Mouse (Mus musculus) hindbrain, embryonic 14.5 days (tissue): ENCODE data around the gene Wnk1. TPM values are rescaled to one million over a fixed set of nuclear protein-coding genes. Genes with fewer than 3 reads are reported as not detected.

Experiments used
- ATAC-seq: fragments of 200-750 bp; cut with Nextera tagmentation; 2 replicates; pipeline ENCODE4 v1.8.0; 2017; ENCODE audit warnings: moderate number of reproducible peaks, mild to moderate bottlenecking, moderate TSS enrichment, moderate library complexity; ENCODE audit not compliant: low FRiP score
- DNase-seq: peaks from one replicate; pipeline ENCODE4 v3.0.0-alpha.2; 2015; ENCODE audit warnings: low spot score
- H3K27ac ChIP-seq: fragments of 300-500 bp; sonication (generic); 2 replicates; pipeline ENCODE4 v1.5.1; 2014; ENCODE audit warnings: mild to moderate bottlenecking, moderate library complexity
- H3K27me3 ChIP-seq: fragments of 300-500 bp; sonication (generic); 2 replicates; pipeline ENCODE4 v1.6.1; 2014; ENCODE audit warnings: mild to moderate bottlenecking, low read length, mixed read lengths; ENCODE audit not compliant: control insufficient read depth, insufficient read depth
- H3K36me3 ChIP-seq: fragments of 300-500 bp; sonication (generic); replicated peaks from 2 replicates; pipeline ENCODE4 v1.6.1; 2014; ENCODE audit not compliant: control insufficient read depth, insufficient read depth
- H3K4me1 ChIP-seq: fragments of 300-500 bp; sonication (generic); replicated peaks from 2 replicates; pipeline ENCODE4 v1.6.1; 2014; ENCODE audit warnings: antibody characterized with exemption, low read length, mixed read lengths; ENCODE audit not compliant: control insufficient read depth, insufficient read depth
- H3K4me2 ChIP-seq: fragments of 300-500 bp; sonication (generic); replicated peaks from 2 replicates; pipeline ENCODE4 v1.6.1; 2014; ENCODE audit warnings: mild to moderate bottlenecking, moderate library complexity
- H3K4me3 ChIP-seq: fragments of 300-500 bp; sonication (generic); replicated peaks from 2 replicates; pipeline ENCODE4 v1.5.1; 2014; ENCODE audit warnings: mild to moderate bottlenecking, low read length
- H3K9ac ChIP-seq: fragments of 300-500 bp; sonication (generic); 2 replicates; pipeline ENCODE4 v1.6.1; 2014
- H3K9me3 ChIP-seq: fragments of 300-500 bp; sonication (generic); 2 replicates; pipeline ENCODE4 v1.6.1; 2016; ENCODE audit warnings: low read length; ENCODE audit not compliant: control insufficient read depth
- WGBS: fragments of 180-500 bp; shearing (Covaris S2); extraction: QIAGEN DNeasy Blood & Tissue Kit; methylation state at CpG from one replicate; pipeline ENCODE4 v1.1.7; 2014; 5-methylcytosine and 5-hydroxymethylcytosine counted together
- polyA plus RNA-seq: library from polyadenylated mRNA; unstranded; fragments of >200 nt; fragmentation: Nextera tagmentation; extraction: Ambion mirVana; gene quantifications from 2 replicates; pipeline ENCODE4 v1.2.1, GENCODE M21; 2014

Gene Wnk1
- polyA plus RNA-seq, 1 experiment from 2014 or later, result 59.1 TPM

GRCm38 (mm10) chr6:119922136-119922535 is 116.3 kb downstream of the Wnk1 start:
- H3K9ac ChIP-seq, result no peak overlapping the region
- 90% methylated on average over 3 of the region's 3 CpGs for WGBS
- H3K27me3 ChIP-seq, result no peaks in the 10 kb centered on the region
- H3K4me3 ChIP-seq, result no peak overlapping the region
- ATAC-seq (no peak), DNase-seq (no peak)
- H3K27ac ChIP-seq, result no peak overlapping the region
- no peaks in the 10 kb centered on the region for H3K9me3 ChIP-seq
- H3K4me1 ChIP-seq, result no peaks in the 10 kb centered on the region
- H3K36me3 ChIP-seq, result peaks cover 89% of the 10 kb centered on the region
- H3K4me2 ChIP-seq, result no peak overlapping the region

DNA sequence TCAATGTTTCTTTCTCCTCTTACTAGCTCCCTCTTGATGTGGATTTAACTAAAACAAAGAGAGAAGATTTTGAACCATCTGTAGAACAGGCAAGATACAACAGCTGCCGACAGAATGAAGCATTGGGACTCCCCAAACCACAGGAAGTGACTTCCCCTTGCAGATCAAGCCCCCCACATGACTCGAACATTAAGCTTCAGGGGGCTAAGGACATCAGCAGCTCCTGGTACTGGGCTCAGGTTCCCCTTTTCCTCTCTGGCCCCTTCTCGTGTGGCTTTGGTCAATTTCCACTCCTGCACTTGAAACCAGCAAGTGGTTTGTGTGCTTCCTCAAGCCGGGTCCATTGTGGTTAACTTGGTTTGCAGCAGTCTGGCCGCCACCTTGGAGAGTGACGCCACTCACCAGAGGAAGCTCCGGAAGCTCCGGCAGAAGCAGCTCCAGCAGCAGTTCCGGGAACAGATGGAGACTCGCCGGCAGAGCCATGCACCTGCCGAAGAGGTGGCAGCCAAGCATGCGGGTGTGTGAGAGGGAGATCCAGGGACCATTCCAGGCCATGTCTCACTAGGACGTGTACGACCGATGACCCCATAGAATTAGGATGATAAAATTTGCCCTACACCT is 119.8 kb downstream of the Wnk1 start:
- ATAC-seq (no peak), DNase-seq (no peak)
- Histone ChIP-seq H3K4me2 (no peak overlapping the region), H3K4me3 (no peak overlapping the region), H3K27me3 (no peaks in the 10 kb centered on the region), H3K9me3 (no peaks in the 10 kb centered on the region), H3K4me1 (no peaks in the 10 kb centered on the region), H3K9ac (no peak overlapping the region), H3K27ac (no peak overlapping the region), H3K36me3 (peaks cover 86% of the 10 kb centered on the region)
- WGBS, result 93% methylated on average over 16 of the region's 16 CpGs

DNA sequence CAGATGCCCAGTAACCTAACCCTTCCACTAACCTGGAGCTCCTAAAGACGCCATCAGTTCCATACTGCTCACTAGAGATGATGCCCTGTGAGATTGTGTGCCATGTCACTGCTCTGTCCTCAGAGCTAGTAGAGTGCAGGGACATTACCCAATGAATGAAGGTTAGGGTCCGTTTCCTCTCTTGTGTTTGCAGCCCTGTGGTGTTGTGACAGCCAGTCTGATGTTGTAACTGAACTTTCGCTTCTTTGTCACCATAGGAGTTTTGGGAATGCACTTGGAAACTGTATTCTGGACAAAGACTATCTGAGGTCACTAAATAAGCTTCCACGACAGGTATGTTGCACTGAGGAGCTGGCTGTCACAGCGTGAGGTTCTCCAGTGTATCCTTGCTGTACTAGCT is 122.8 kb downstream of the Wnk1 start:
- ATAC-seq, result no peak
- no peak for DNase-seq
- Histone ChIP-seq H3K9ac (no peak overlapping the region), H3K27me3 (no peaks in the 10 kb centered on the region), H3K4me2 (no peak overlapping the region), H3K4me1 (no peaks in the 10 kb centered on the region), H3K27ac (no peak overlapping the region), H3K4me3 (no peak overlapping the region), H3K36me3 (peaks cover 83% of the 10 kb centered on the region), H3K9me3 (no peaks in the 10 kb centered on the region)
- 96% methylated on average over 5 of the region's 5 CpGs for WGBS

DNA sequence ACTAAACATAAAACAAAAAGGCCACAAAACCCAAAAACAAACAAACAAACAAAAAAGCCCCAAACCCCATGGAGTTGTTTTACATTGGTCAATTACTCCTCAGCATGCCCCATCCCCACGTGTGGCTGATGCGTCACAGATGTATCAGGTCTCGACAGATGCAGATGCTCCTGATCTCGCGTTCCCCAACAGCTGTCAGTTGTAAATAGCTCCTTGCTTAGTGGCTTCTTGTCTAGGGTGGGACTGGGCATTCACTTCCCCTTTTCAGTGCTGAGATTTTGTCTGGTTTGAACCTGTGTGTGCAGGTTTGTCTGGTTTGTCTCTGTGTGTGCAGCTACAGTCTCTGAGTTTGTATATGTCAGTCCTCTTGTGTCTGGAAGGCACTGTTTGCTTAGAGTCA is 126.4 kb downstream of the Wnk1 start:
- H3K9ac ChIP-seq, result no peak overlapping the region
- H3K27me3 ChIP-seq, result no peaks in the 10 kb centered on the region
- 89% methylated on average over 5 of the region's 5 CpGs for WGBS
- DNase-seq, result no peak
- no peak overlapping the region for H3K27ac ChIP-seq
- H3K9me3 ChIP-seq, result no peaks in the 10 kb centered on the region
- no peak overlapping the region for H3K4me3 ChIP-seq
- H3K4me1 ChIP-seq, result no peaks in the 10 kb centered on the region
- H3K4me2 ChIP-seq, result no peak overlapping the region
- ATAC-seq, result no peak
- peaks cover 54% of the 10 kb centered on the region for H3K36me3 ChIP-seq

- DNase-seq (no peak), ATAC-seq (no peak)
- Histone ChIP-seq H3K9me3 (no peaks in the 10 kb centered on the region), H3K27ac (no peak overlapping the region), H3K4me3 (no peak overlapping the region), H3K36me3 (no peaks in the 10 kb centered on the region), H3K9ac (no peak overlapping the region), H3K4me2 (no peak overlapping the region), H3K4me1 (peaks cover 7% of the 10 kb centered on the region), H3K27me3 (no peaks in the 10 kb centered on the region)
- WGBS, result 88% methylated on average over 5 of the region's 5 CpGs
Measured at GRCm38 (mm10) chr6:119905461-119905860, 133.0 kb downstream of the Wnk1 start.

- DNase-seq, result no peak
- peak overlapping the region; percentile 50 for H3K4me2 ChIP-seq
- H3K27ac ChIP-seq, result peak overlapping the region; percentile 90
- H3K9ac ChIP-seq, result peak overlapping the region; percentile 89
- no peaks in the 10 kb centered on the region for H3K27me3 ChIP-seq
- H3K9me3 ChIP-seq, result no peaks in the 10 kb centered on the region
- no peaks in the 10 kb centered on the region for H3K36me3 ChIP-seq
- peaks cover 7% of the 10 kb centered on the region for H3K4me1 ChIP-seq
- WGBS, result 23% methylated on average over 15 of the region's 15 CpGs
- peak overlapping the region; percentile 84 for H3K4me3 ChIP-seq
- 0 out of 2 replicates have a peak, but pooled peaks have one; percentile 19 for ATAC-seq
Measured at GRCm38 (mm10) chr6:119903081-119903789, 135.2 kb downstream of the Wnk1 start.

DNA sequence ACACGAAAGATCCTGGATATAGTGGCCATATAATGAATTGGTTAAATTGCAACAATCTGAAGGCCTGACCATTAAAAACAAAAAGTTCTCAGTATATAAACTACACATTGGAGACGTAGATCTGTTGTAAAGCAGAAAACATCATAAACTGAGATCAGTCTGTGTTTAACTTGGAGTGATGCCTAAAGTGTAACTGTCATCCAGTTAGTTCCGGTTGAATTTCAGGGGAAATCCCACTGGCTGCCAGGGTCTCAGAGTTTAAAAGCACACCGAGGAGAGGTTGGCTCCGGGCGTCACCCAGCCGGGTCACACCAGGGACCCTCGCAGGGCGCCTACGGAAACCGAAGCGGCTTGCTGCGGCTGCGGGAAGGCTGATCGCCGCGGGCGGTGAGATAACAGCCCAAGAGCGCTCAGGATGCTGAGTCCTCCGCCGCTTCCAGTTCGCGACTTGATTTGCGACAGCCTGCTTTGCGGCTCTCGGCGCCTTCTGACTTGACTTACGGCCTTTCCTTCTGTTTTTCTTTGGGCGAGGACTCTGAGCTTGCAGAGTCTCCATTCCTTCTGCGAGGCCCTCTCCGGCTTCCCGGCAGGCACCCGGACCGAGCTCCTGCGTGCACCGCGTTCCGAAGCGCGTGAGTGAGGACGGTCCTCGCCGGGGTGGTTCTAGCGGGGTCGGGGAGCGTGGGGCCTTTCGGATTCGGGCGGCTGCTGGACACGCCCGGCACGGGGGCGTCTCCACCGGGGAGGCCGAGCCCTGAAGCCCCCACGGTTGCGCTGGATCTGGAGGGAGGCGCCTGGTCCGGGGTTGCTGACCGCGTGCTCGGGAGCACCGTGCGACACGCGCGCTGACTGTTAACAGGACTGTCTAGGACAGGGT is 136.0 kb downstream of the Wnk1 start, which contains the start of gene Rad52:
Gene Rad52, plus strand, starts transcription at position 495 of the 877 bp plus-strand sequence.
- peak within 1 kb of the TSS; percentile 89 for H3K9ac ChIP-seq
- peaks cover 7% of the 10 kb centered on the region for H3K4me1 ChIP-seq
- H3K4me2 ChIP-seq, result peak within 1 kb of the TSS; percentile 50
- H3K36me3 ChIP-seq, result no peaks in the 10 kb centered on the region
- DNase-seq, result peak; percentile 87
- peak within 1 kb of the TSS; percentile 84 for H3K4me3 ChIP-seq
- 1% methylated on average over 66 of the region's 67 CpGs for WGBS
- peak; percentile 91 for ATAC-seq
- peak within 1 kb of the TSS; percentile 90 for H3K27ac ChIP-seq
- no peaks in the 10 kb centered on the region for H3K27me3 ChIP-seq
- H3K9me3 ChIP-seq, result no peaks in the 10 kb centered on the region

DNA sequence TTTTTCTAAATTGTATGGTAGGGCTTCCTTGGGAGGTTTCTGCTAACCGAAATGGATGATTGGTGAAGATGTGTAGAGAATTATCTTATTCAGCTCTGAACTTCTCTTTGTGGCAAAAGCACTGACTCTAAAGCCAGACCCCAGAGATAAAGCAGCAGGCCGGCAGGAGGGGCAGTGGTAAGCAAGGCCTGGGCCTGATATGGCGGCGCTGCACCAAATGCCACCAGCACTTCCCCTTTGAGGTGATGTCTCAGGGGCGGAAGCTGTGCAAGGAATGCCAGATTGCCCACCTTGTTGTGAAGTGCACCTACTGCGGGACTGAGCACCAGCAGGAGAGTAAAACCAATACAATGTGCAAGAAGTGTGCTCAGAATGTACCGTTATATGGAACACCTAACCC is 145.8 kb downstream of the Wnk1 start:
- ATAC-seq (no peak), DNase-seq (no peak)
- no peak overlapping the region for H3K27ac ChIP-seq
- H3K36me3 ChIP-seq, result no peaks in the 10 kb centered on the region
- no peak overlapping the region for H3K4me3 ChIP-seq
- no peak overlapping the region for H3K4me2 ChIP-seq
- H3K9ac ChIP-seq, result no peak overlapping the region
- H3K27me3 ChIP-seq, result no peaks in the 10 kb centered on the region
- WGBS, result 86% methylated on average over 7 of the region's 7 CpGs
- no peaks in the 10 kb centered on the region for H3K4me1 ChIP-seq
- H3K9me3 ChIP-seq, result no peaks in the 10 kb centered on the region

DNA sequence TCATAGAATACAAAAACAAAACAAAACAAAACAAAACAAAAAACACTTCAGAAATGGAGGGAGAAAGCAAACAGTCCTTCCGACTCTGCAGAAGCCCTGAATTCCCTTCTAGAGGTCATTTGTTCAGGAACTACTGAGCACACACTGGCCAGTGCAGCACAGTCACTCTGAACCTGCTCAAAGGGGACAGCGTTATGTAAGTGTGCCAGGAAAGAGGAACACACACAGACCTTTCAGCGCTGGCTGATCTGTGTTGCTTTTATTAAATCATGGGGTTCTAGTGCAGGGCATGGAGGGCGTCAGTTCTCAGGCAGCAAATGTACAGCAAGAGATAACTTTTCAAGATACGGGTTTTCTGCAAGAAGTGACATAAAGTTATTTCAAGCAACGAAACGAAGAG is 155.3 kb downstream of the Wnk1 start:
- ATAC-seq (no peak), DNase-seq (no peak)
- no peaks in the 10 kb centered on the region for H3K27me3 ChIP-seq
- H3K27ac ChIP-seq, result no peak overlapping the region
- H3K4me3 ChIP-seq, result no peak overlapping the region
- H3K36me3 ChIP-seq, result no peaks in the 10 kb centered on the region
- WGBS, result 84% methylated on average over 7 of the region's 7 CpGs
- H3K4me2 ChIP-seq, result no peak overlapping the region
- no peak overlapping the region for H3K9ac ChIP-seq
- no peaks in the 10 kb centered on the region for H3K4me1 ChIP-seq
- no peaks in the 10 kb centered on the region for H3K9me3 ChIP-seq
